Mouse (Mus musculus): Measurements from ENCODE around the gene Lsm11. TPM values are rescaled to one million over a fixed set of nuclear protein-coding genes. Genes with fewer than 3 reads are reported as not detected.
A peak's percentile ranks its signal among the peaks of the same experiment; 100 is the strongest.

Lsm11 gene
- polyA plus RNA-seq, 1 experiment from 2014 or later = 8.3 TPM

DNA sequence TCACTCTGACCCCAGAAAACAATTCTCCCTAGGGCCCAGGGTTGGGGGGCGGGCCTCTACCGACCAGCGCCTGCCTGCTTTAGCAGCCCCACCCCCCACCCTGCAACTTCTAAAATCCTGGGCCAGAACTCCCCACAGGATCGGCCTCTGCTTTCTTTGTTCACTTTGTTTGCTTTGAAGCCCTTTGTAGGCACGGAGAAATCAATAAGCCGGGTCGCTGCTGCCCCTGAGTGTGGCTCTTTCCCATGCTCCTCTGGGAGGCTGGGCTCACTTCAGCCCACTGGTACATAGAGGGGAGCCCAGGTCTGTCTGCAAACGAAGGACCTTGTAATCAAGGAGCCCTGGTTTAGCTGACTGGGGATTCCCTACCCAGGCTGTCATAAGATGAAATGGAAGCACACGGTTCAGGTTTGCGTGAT lies 23.2 kb downstream of the Lsm11 start:
- DNase-seq (ENCODE audit: low spot score) = no peak
- Histone ChIP-seq H3K9ac (ENCODE audit: low read depth, low read length) (no peak overlapping the region), H3K4me2 (peak overlapping the region; percentile 12; the same call in 1 of the 2 replicates), H3K4me1 (replicated peaks; ENCODE audit: control insufficient read depth, insufficient read depth, low read length) (0 out of 2 replicates have a peak, but pooled peaks cover 4% of the 10 kb centered on the region), H3K9me3 (ENCODE audit: control insufficient read depth, low read length) (no peaks in the 10 kb centered on the region), H3K27ac (ENCODE audit: low read depth, low read length) (no peak overlapping the region), H3K4me3 (ENCODE audit: low read depth, low read length) (no peak overlapping the region), H3K36me3 (ENCODE audit: control insufficient read depth, insufficient read depth, low read length) (no peaks in the 10 kb centered on the region), H3K27me3 (replicated peaks; ENCODE audit: control insufficient read depth, insufficient read depth, low read length) (no peaks in the 10 kb centered on the region)
- 25% methylated on average over 10 of the region's 10 CpGs for WGBS
- ATAC-seq (replicated peaks; ENCODE audit: low FRiP score) = peak; percentile 65

GRCm38 (mm10) chr11:45921026-45921425 lies 23.7 kb downstream of the Lsm11 start:
- DNase-seq (ENCODE audit: low spot score) = no peak
- H3K36me3 ChIP-seq (ENCODE audit: control insufficient read depth, insufficient read depth, low read length) = no peaks in the 10 kb centered on the region
- H3K9ac ChIP-seq (ENCODE audit: low read depth, low read length) = no peak overlapping the region
- no peak overlapping the region for H3K27ac ChIP-seq (ENCODE audit: low read depth, low read length)
- H3K27me3 ChIP-seq (replicated peaks; ENCODE audit: control insufficient read depth, insufficient read depth, low read length) = no peaks in the 10 kb centered on the region
- H3K4me3 ChIP-seq (ENCODE audit: low read depth, low read length) = no peak overlapping the region
- ATAC-seq (replicated peaks; ENCODE audit: low FRiP score) = no peak
- 0 out of 2 replicates have a peak, but pooled peaks cover 4% of the 10 kb centered on the region for H3K4me1 ChIP-seq (replicated peaks; ENCODE audit: control insufficient read depth, insufficient read depth, low read length)
- H3K4me2 ChIP-seq = 0 out of 2 replicates have a peak overlapping the region, but pooled peaks have one; percentile 12
- WGBS = 58% methylated on average over 8 of the region's 8 CpGs
- H3K9me3 ChIP-seq (ENCODE audit: control insufficient read depth, low read length) = no peaks in the 10 kb centered on the region

GRCm38 (mm10) chr11:45918836-45919235 lies 25.9 kb downstream of the Lsm11 start:
- Histone ChIP-seq H3K4me1 (replicated peaks; ENCODE audit: control insufficient read depth, insufficient read depth, low read length) (0 out of 2 replicates have a peak, but pooled peaks cover 4% of the 10 kb centered on the region), H3K9me3 (ENCODE audit: control insufficient read depth, low read length) (no peaks in the 10 kb centered on the region), H3K4me2 (no peak overlapping the region), H3K27me3 (replicated peaks; ENCODE audit: control insufficient read depth, insufficient read depth, low read length) (no peaks in the 10 kb centered on the region), H3K4me3 (ENCODE audit: low read depth, low read length) (no peak overlapping the region), H3K36me3 (ENCODE audit: control insufficient read depth, insufficient read depth, low read length) (no peaks in the 10 kb centered on the region), H3K9ac (ENCODE audit: low read depth, low read length) (no peak overlapping the region), H3K27ac (ENCODE audit: low read depth, low read length) (no peak overlapping the region)
- no peak for ATAC-seq (replicated peaks; ENCODE audit: low FRiP score)
- 82% methylated on average over 4 of the region's 4 CpGs for WGBS
- no peak for DNase-seq (ENCODE audit: low spot score)

- Histone ChIP-seq H3K27ac (ENCODE audit: low read depth, low read length) (no peak overlapping the region), H3K9ac (ENCODE audit: low read depth, low read length) (no peak overlapping the region), H3K4me3 (ENCODE audit: low read depth, low read length) (no peak overlapping the region), H3K27me3 (replicated peaks; ENCODE audit: control insufficient read depth, insufficient read depth, low read length) (no peaks in the 10 kb centered on the region), H3K9me3 (ENCODE audit: control insufficient read depth, low read length) (no peaks in the 10 kb centered on the region), H3K36me3 (ENCODE audit: control insufficient read depth, insufficient read depth, low read length) (no peaks in the 10 kb centered on the region), H3K4me2 (no peak overlapping the region), H3K4me1 (replicated peaks; ENCODE audit: control insufficient read depth, insufficient read depth, low read length) (0 out of 2 replicates have a peak, but pooled peaks cover 4% of the 10 kb centered on the region)
- no peak for DNase-seq (ENCODE audit: low spot score)
- WGBS = 87% methylated on average over 6 of the region's 6 CpGs
- ATAC-seq (replicated peaks; ENCODE audit: low FRiP score) = no peak
Observed at GRCm38 (mm10) chr11:45918018-45918417, 26.7 kb downstream of the Lsm11 start.

- no peak overlapping the region for H3K4me3 ChIP-seq (ENCODE audit: low read depth, low read length)
- 0 out of 2 replicates have a peak, but pooled peaks cover 2% of the 10 kb centered on the region for H3K4me1 ChIP-seq (replicated peaks; ENCODE audit: control insufficient read depth, insufficient read depth, low read length)
- H3K27me3 ChIP-seq (replicated peaks; ENCODE audit: control insufficient read depth, insufficient read depth, low read length) = no peaks in the 10 kb centered on the region
- DNase-seq (ENCODE audit: low spot score) (no peak), ATAC-seq (replicated peaks; ENCODE audit: low FRiP score) (no peak)
- 87% methylated on average over 10 of the region's 10 CpGs for WGBS
- H3K4me2 ChIP-seq = no peak overlapping the region
- no peak overlapping the region for H3K27ac ChIP-seq (ENCODE audit: low read depth, low read length)
- peaks cover 4% of the 10 kb centered on the region; the same call in 1 of the 2 replicates for H3K36me3 ChIP-seq (ENCODE audit: control insufficient read depth, insufficient read depth, low read length)
- no peaks in the 10 kb centered on the region for H3K9me3 ChIP-seq (ENCODE audit: control insufficient read depth, low read length)
- H3K9ac ChIP-seq (ENCODE audit: low read depth, low read length) = no peak overlapping the region
Observed at GRCm38 (mm10) chr11:45916196-45916595, 28.5 kb downstream of the Lsm11 start.

DNA sequence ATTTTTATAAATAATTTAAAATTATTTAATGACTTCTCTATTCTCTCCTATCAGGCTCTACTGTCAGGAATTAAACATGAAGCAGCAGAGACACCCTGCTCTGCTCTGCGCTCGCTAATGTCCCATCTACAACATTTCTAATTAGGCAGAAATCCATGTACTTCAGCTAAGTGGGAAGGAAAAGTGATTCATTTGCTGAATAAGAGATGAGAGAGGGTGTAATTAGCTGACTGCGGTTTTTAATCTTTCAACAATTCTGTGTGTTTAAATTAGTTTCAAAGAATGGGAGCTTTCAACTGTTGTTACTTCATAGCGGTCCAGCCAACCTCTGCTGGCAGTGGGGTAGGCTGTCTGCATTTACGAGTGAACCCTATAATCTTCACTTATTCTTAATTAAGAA lies 34.0 kb downstream of the Lsm11 start:
- DNase-seq (ENCODE audit: low spot score) (no peak), ATAC-seq (replicated peaks; ENCODE audit: low FRiP score) (no peak)
- H3K36me3 ChIP-seq (ENCODE audit: control insufficient read depth, insufficient read depth, low read length) = peaks cover 23% of the 10 kb centered on the region; the same call in 1 of the 2 replicates
- H3K4me2 ChIP-seq = no peak overlapping the region
- H3K9ac ChIP-seq (ENCODE audit: low read depth, low read length) = no peak overlapping the region
- H3K9me3 ChIP-seq (ENCODE audit: control insufficient read depth, low read length) = no peaks in the 10 kb centered on the region
- H3K4me1 ChIP-seq (replicated peaks; ENCODE audit: control insufficient read depth, insufficient read depth, low read length) = peaks cover 10% of the 10 kb centered on the region
- WGBS = 91% methylated on average over 5 of the region's 5 CpGs
- no peak overlapping the region for H3K27ac ChIP-seq (ENCODE audit: low read depth, low read length)
- no peak overlapping the region for H3K4me3 ChIP-seq (ENCODE audit: low read depth, low read length)
- H3K27me3 ChIP-seq (replicated peaks; ENCODE audit: control insufficient read depth, insufficient read depth, low read length) = no peaks in the 10 kb centered on the region

DNA sequence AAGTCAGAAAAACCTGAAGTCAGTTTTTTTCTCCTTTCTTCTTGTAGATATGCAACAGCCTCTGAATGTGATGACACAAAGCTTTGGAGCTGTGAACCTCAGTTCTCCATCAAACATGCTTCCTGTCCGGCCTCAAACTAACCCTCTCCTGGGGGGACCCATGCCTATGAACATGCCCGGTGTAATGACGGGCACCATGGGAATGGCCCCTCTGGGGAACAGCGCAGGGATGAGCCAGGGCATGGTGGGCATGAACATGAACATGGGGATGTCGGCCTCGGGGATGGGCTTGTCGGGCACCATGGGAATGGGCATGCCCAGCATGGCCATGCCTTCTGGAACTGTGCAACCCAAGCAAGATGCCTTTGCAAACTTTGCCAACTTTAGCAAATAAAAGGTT lies 35.8 kb downstream of the Lsm11 start:
- peaks cover 25% of the 10 kb centered on the region; the same call in 1 of the 2 replicates for H3K36me3 ChIP-seq (ENCODE audit: control insufficient read depth, insufficient read depth, low read length)
- DNase-seq (ENCODE audit: low spot score) (no peak), ATAC-seq (replicated peaks; ENCODE audit: low FRiP score) (no peak)
- 91% methylated on average over 7 of the region's 7 CpGs for WGBS
- H3K4me3 ChIP-seq (ENCODE audit: low read depth, low read length) = no peak overlapping the region
- H3K4me1 ChIP-seq (replicated peaks; ENCODE audit: control insufficient read depth, insufficient read depth, low read length) = peaks cover 11% of the 10 kb centered on the region
- no peak overlapping the region for H3K27ac ChIP-seq (ENCODE audit: low read depth, low read length)
- no peaks in the 10 kb centered on the region for H3K9me3 ChIP-seq (ENCODE audit: control insufficient read depth, low read length)
- no peak overlapping the region for H3K9ac ChIP-seq (ENCODE audit: low read depth, low read length)
- H3K27me3 ChIP-seq (replicated peaks; ENCODE audit: control insufficient read depth, insufficient read depth, low read length) = no peaks in the 10 kb centered on the region
- no peak overlapping the region for H3K4me2 ChIP-seq

DNA sequence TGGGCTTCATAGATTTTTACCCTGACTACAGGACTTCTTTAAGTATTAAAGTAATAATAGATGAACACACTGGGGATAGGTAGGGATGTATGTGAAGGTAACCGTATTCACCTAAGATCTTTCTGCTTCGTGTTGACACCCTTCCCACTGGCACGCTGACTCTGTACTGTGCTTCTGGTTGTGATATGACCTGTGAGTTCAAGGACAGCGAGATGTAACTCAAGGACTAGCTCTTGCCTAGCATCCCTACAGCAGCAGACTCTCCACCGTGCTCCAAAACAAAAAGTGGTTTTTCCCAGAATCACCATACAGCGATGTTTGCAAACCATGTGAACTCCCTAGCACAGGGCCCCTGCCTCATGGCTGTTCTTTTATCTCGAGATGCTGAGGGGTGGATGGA lies 36.7 kb downstream of the Lsm11 start:
- Histone ChIP-seq H3K27ac (ENCODE audit: low read depth, low read length) (no peak overlapping the region), H3K4me3 (ENCODE audit: low read depth, low read length) (no peak overlapping the region), H3K9me3 (ENCODE audit: control insufficient read depth, low read length) (no peaks in the 10 kb centered on the region), H3K4me1 (replicated peaks; ENCODE audit: control insufficient read depth, insufficient read depth, low read length) (peaks cover 11% of the 10 kb centered on the region), H3K4me2 (no peak overlapping the region), H3K27me3 (replicated peaks; ENCODE audit: control insufficient read depth, insufficient read depth, low read length) (no peaks in the 10 kb centered on the region), H3K9ac (ENCODE audit: low read depth, low read length) (no peak overlapping the region), H3K36me3 (ENCODE audit: control insufficient read depth, insufficient read depth, low read length) (peaks cover 29% of the 10 kb centered on the region; the same call in 1 of the 2 replicates)
- ATAC-seq (replicated peaks; ENCODE audit: low FRiP score) (no peak), DNase-seq (ENCODE audit: low spot score) (no peak)
- 90% methylated on average over 7 of the region's 7 CpGs for WGBS

GRCm38 (mm10) chr11:45907301-45907700 lies 37.4 kb downstream of the Lsm11 start:
- H3K27ac ChIP-seq (ENCODE audit: low read depth, low read length) = no peak overlapping the region
- no peak for DNase-seq (ENCODE audit: low spot score)
- peaks cover 31% of the 10 kb centered on the region; the same call in 1 of the 2 replicates for H3K36me3 ChIP-seq (ENCODE audit: control insufficient read depth, insufficient read depth, low read length)
- H3K9ac ChIP-seq (ENCODE audit: low read depth, low read length) = no peak overlapping the region
- H3K9me3 ChIP-seq (ENCODE audit: control insufficient read depth, low read length) = no peaks in the 10 kb centered on the region
- no peak overlapping the region for H3K4me3 ChIP-seq (ENCODE audit: low read depth, low read length)
- no peaks in the 10 kb centered on the region for H3K27me3 ChIP-seq (replicated peaks; ENCODE audit: control insufficient read depth, insufficient read depth, low read length)
- no peak overlapping the region for H3K4me2 ChIP-seq
- 89% methylated on average over 5 of the region's 5 CpGs for WGBS
- H3K4me1 ChIP-seq (replicated peaks; ENCODE audit: control insufficient read depth, insufficient read depth, low read length) = peaks cover 11% of the 10 kb centered on the region
- no peak for ATAC-seq (replicated peaks; ENCODE audit: low FRiP score)

Data from liver, embryonic 11.5 days (tissue).